Mouse (Mus musculus): ENCODE data around the gene Gm20388. TPM values are rescaled to one million over a fixed set of nuclear protein-coding genes. Genes with fewer than 3 reads are reported as not detected.

Gm20388 gene
- polyA plus RNA-seq, 1 experiment from 2014 or later, result not detected

DNA sequence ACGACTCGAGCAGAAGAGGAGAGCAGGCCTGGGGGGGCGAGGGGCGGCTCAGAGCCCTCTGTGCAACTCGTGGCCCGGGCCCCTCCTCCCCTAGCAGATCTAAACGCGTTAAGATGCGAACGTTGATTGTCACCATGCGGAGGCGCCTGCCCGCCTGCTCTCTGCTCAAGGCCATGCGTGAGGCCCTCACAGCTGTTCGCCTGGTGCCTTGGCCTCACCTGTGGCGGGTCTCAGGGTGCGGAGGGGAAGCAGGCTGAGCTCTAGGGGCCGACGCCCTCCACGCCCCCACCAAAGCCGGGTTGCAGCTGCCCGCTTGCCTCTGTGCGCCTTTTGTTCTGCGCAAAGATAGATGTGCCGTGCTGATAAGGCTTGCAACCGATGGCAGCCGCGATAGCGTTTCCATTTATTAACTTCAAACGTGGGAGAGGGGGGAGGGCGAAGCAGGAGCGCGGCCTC is 2373.6 kb downstream of the Gm20388 start:
- no peaks in the 10 kb centered on the region; the same call in 1 of the 2 replicates for H3K36me3 ChIP-seq (ENCODE audit: control insufficient read depth, insufficient read depth)
- no peaks in the 10 kb centered on the region for H3K9me3 ChIP-seq (ENCODE audit: control insufficient read depth)
- H3K4me3 ChIP-seq (ENCODE audit: low read depth, low read length), result peak overlapping the region; percentile 85
- peak overlapping the region; percentile 89; the same call in 1 of the 2 replicates for H3K27ac ChIP-seq (ENCODE audit: low read depth, low read length)
- H3K4me1 ChIP-seq (replicated peaks; ENCODE audit: control insufficient read depth, insufficient read depth, low read length), result peaks cover 30% of the 10 kb centered on the region
- peak overlapping the region; percentile 97 for H3K4me2 ChIP-seq (replicated peaks; ENCODE audit: low read depth)
- ATAC-seq, result no peak
- no peaks in the 10 kb centered on the region for H3K27me3 ChIP-seq (replicated peaks; ENCODE audit: control insufficient read depth, insufficient read depth, low read length)
- peak; percentile 60 for TF ChIP-seq CTCF (IDR thresholded peaks at IDR 0.05; ENCODE audit: low read depth)
- WGBS, result 2% methylated on average over 32 of the region's 33 CpGs
- H3K9ac ChIP-seq (ENCODE audit: low read depth, low read length), result peak overlapping the region; percentile 51

DNA sequence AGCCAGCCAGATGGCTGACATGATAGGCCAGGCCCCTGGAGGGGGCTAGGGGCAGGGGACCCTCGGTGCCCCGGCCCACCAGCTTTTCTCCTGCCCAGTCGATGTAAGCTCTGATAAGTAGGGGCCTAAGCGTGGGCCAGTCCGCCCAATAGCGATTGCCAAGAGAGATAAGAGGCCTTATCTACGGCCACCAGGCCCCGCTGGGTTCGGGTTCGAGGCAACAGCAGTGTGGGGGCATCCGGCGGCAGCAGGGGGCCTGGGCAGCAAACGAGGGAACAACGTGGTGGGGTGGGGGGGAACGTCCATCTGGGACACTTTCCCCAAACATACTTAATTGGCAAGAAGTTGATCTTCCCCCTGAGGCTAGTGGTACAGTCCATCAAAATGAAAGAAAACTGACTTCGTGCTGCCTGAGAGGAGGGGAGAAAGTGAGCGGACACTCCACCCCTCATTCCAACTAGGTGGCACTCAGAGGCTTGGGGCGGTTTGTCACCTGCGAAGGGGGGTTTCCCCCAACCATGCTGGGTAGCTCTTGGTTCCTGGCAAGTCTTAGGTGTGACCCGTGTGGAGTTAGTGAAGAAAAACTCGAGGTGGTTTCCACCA is 2374.1 kb downstream of the Gm20388 start:
- Histone ChIP-seq H3K9me3 (ENCODE audit: control insufficient read depth) (no peaks in the 10 kb centered on the region), H3K9ac (ENCODE audit: low read depth, low read length) (peak overlapping the region; percentile 51), H3K4me1 (replicated peaks; ENCODE audit: control insufficient read depth, insufficient read depth, low read length) (peaks cover 32% of the 10 kb centered on the region), H3K27ac (ENCODE audit: low read depth, low read length) (no peak overlapping the region; the same call in 1 of the 2 replicates), H3K36me3 (ENCODE audit: control insufficient read depth, insufficient read depth) (no peaks in the 10 kb centered on the region; the same call in 1 of the 2 replicates), H3K27me3 (replicated peaks; ENCODE audit: control insufficient read depth, insufficient read depth, low read length) (no peaks in the 10 kb centered on the region), H3K4me2 (replicated peaks; ENCODE audit: low read depth) (peak overlapping the region; percentile 97), H3K4me3 (ENCODE audit: low read depth, low read length) (peak overlapping the region; percentile 85)
- WGBS, result 8% methylated on average over 21 of the region's 21 CpGs
- ATAC-seq, result no peak
- TF ChIP-seq CTCF (IDR thresholded peaks at IDR 0.05; ENCODE audit: low read depth), result no peak

DNA sequence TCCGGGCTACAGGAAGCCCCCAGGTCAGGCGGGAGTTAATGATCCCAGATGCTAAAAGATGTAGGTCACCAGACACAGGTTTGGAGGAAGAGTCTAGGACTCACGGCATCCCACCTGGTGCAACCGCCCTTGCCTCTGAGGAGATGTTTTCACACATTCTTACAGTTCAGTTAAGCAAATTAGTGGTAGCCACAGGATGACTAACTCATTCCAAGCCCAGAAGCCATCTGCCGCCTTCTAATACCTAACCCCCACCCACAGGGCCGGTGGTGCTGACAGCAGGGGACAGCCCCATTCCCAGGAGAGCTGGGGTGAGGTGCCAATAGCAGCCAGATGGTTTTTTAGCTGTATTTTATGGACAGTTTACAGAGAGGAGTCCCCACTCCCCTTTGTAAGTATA is 2375.1 kb downstream of the Gm20388 start:
- no peak for TF ChIP-seq CTCF (IDR thresholded peaks at IDR 0.05; ENCODE audit: low read depth)
- 0 out of 2 replicates have a peak overlapping the region, but pooled peaks have one; percentile 2 for H3K4me3 ChIP-seq (ENCODE audit: low read depth, low read length)
- no peak overlapping the region for H3K27ac ChIP-seq (ENCODE audit: low read depth, low read length)
- 61% methylated on average over 6 of the region's 6 CpGs for WGBS
- no peaks in the 10 kb centered on the region for H3K9me3 ChIP-seq (ENCODE audit: control insufficient read depth)
- no peaks in the 10 kb centered on the region; the same call in 1 of the 2 replicates for H3K36me3 ChIP-seq (ENCODE audit: control insufficient read depth, insufficient read depth)
- no peak for ATAC-seq
- H3K27me3 ChIP-seq (replicated peaks; ENCODE audit: control insufficient read depth, insufficient read depth, low read length), result no peaks in the 10 kb centered on the region
- H3K9ac ChIP-seq (ENCODE audit: low read depth, low read length), result no peak overlapping the region
- peaks cover 27% of the 10 kb centered on the region for H3K4me1 ChIP-seq (replicated peaks; ENCODE audit: control insufficient read depth, insufficient read depth, low read length)
- H3K4me2 ChIP-seq (replicated peaks; ENCODE audit: low read depth), result peak overlapping the region; percentile 97

DNA sequence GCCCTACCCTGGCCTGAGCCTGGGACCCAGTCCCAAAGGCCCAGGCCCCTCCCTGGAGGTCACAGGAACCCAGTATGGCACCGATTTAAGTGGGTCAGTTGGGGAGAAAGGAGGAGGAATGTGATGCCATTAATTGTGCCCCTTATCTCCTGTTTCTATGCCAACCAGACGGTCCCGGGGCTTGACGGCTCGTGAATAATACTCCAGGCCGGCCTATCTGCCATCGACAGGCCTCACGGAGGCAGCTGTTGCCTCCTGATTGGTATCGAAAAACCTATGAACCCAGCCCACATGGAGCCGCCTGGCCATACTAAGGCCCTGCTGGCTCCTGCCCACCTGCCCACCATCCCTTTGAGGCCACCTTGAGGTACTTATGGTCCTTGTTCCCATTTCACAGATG is 2376.3 kb downstream of the Gm20388 start:
- no peak overlapping the region for H3K9ac ChIP-seq (ENCODE audit: low read depth, low read length)
- H3K4me2 ChIP-seq (replicated peaks; ENCODE audit: low read depth), result 0 out of 2 replicates have a peak overlapping the region, but pooled peaks have one; percentile 6
- H3K4me3 ChIP-seq (ENCODE audit: low read depth, low read length), result no peak overlapping the region
- H3K4me1 ChIP-seq (replicated peaks; ENCODE audit: control insufficient read depth, insufficient read depth, low read length), result 0 out of 2 replicates have a peak, but pooled peaks cover 22% of the 10 kb centered on the region
- no peak overlapping the region for H3K27ac ChIP-seq (ENCODE audit: low read depth, low read length)
- WGBS, result 46% methylated on average over 10 of the region's 10 CpGs
- H3K9me3 ChIP-seq (ENCODE audit: control insufficient read depth), result no peaks in the 10 kb centered on the region
- no peak for ATAC-seq
- no peaks in the 10 kb centered on the region; the same call in 1 of the 2 replicates for H3K36me3 ChIP-seq (ENCODE audit: control insufficient read depth, insufficient read depth)
- TF ChIP-seq CTCF (IDR thresholded peaks at IDR 0.05; ENCODE audit: low read depth), result no peak
- H3K27me3 ChIP-seq (replicated peaks; ENCODE audit: control insufficient read depth, insufficient read depth, low read length), result no peaks in the 10 kb centered on the region

DNA sequence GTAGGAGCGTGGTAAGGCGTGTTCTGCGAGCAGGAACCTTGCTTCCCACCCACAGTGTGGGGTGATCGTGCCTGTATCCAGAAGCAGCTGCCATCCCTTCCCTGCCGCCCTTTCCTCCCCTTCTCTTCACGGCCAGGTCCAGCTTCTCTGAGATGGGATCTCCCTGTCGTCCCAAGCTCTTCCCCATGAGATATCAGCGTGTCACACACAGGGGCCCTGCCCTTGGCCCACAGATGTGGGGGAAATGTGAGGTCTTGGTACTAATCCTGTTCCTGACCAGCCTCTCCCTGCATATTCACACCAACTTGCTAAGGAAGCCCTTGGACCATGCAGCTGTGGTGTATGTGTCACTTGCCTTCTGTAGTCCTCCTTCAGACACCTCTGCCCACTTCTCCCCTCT is 2377.1 kb downstream of the Gm20388 start:
- H3K4me1 ChIP-seq (replicated peaks; ENCODE audit: control insufficient read depth, insufficient read depth, low read length), result 0 out of 2 replicates have a peak, but pooled peaks cover 22% of the 10 kb centered on the region
- ATAC-seq, result no peak
- no peaks in the 10 kb centered on the region; the same call in 1 of the 2 replicates for H3K36me3 ChIP-seq (ENCODE audit: control insufficient read depth, insufficient read depth)
- no peaks in the 10 kb centered on the region for H3K27me3 ChIP-seq (replicated peaks; ENCODE audit: control insufficient read depth, insufficient read depth, low read length)
- WGBS, result 64% methylated on average over 8 of the region's 8 CpGs
- H3K27ac ChIP-seq (ENCODE audit: low read depth, low read length), result no peak overlapping the region
- H3K9ac ChIP-seq (ENCODE audit: low read depth, low read length), result no peak overlapping the region
- H3K4me2 ChIP-seq (replicated peaks; ENCODE audit: low read depth), result 0 out of 2 replicates have a peak overlapping the region, but pooled peaks have one; percentile 6
- no peaks in the 10 kb centered on the region for H3K9me3 ChIP-seq (ENCODE audit: control insufficient read depth)
- TF ChIP-seq CTCF (IDR thresholded peaks at IDR 0.05; ENCODE audit: low read depth), result no peak
- no peak overlapping the region for H3K4me3 ChIP-seq (ENCODE audit: low read depth, low read length)

DNA sequence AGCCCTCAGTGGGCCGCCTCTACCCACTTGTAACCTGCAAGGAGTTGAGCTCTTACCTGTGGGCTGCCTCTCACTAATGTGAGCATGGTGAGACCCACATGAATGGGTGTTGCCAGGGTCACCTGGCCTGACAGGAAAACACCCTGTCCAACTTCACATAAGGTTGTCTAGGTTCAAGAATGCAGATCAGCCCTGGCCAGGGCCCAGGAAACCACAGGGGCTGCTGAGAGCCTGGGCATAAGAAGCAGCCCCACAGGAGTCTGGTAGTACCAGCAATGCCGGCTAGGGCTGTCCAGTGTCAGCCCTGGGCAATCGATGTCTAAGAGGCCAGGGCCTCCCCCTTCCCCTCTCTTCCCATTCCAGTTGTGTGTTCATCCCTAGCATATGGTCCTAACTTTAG is 2377.7 kb downstream of the Gm20388 start:
- Histone ChIP-seq H3K9ac (ENCODE audit: low read depth, low read length) (no peak overlapping the region), H3K9me3 (ENCODE audit: control insufficient read depth) (no peaks in the 10 kb centered on the region), H3K4me3 (ENCODE audit: low read depth, low read length) (no peak overlapping the region), H3K4me2 (replicated peaks; ENCODE audit: low read depth) (no peak overlapping the region), H3K36me3 (ENCODE audit: control insufficient read depth, insufficient read depth) (no peaks in the 10 kb centered on the region; the same call in 1 of the 2 replicates), H3K27me3 (replicated peaks; ENCODE audit: control insufficient read depth, insufficient read depth, low read length) (no peaks in the 10 kb centered on the region), H3K4me1 (replicated peaks; ENCODE audit: control insufficient read depth, insufficient read depth, low read length) (0 out of 2 replicates have a peak, but pooled peaks cover 20% of the 10 kb centered on the region), H3K27ac (ENCODE audit: low read depth, low read length) (no peak overlapping the region)
- TF ChIP-seq CTCF (IDR thresholded peaks at IDR 0.05; ENCODE audit: low read depth), result no peak
- WGBS, result 63% methylated on average over 3 of the region's 3 CpGs
- no peak for ATAC-seq
